Mouse (Mus musculus): ENCODE results near the gene Aox4. TPM values are rescaled to one million over a fixed set of nuclear protein-coding genes. Genes with fewer than 3 reads are reported as not detected.

The Aox4 gene
- not detected in 2 replicates for polyA plus RNA-seq (2012; ENCODE audit: low replicate concordance)

DNA sequence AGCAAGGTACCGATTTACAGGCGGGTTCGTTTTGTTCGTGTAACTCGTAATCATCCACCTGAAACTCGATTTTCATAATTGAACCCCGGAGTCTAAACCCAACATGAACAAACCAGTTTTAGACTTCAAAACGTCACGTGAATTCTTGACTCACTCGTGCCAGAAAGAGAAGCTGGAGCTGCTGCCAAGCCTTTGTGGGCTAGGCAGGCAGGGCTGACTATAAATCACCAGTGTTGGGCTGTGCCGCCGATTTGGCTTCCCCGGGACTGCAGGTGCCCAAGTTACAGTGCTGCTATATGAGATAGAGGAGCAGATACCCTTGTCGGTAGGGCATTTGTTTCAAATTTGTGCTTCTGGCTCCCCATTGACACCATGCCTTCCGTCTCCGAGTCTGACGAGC is at the start of gene Aox4:
TSS of gene Aox4 (plus strand) at position 195 of the 400 bp plus-strand sequence.

DNA sequence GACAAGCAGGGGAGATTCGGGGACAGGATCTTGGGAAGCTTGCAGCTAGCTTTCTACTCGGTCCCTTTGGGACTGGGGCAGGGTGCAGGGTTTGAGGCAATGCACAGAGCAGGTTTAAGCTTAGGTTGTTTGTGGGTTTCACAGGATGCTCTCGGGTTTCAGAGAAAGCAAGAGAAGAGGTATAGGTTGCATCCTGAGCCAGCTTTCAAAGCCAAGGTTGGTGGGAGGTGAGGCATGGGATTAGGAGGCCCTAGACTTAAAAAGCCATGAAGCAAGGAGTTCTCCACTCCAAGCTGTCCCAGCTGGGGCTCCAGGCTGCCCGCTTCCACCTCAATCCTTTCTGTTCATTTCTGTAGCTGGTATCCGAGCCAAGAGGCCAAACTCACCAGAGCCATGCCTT is 67.8 kb downstream of the Aox4 start, which contains the start of gene Aox2:
TSS of gene Aox2 (plus strand) at position 301 of the 400 bp plus-strand sequence.

Other genes starting within 250 kb of the Aox4 start
- gene Sgo2a, start 214.4 kb upstream of the Aox4 start, polyA plus RNA-seq (2012; ENCODE audit: low replicate concordance), result 1.6 and 2.8 TPM in 2 replicates
- 4.3 and 11.9 TPM in 2 replicates for gene Kctd18, start 191.4 kb upstream of the Aox4 start, polyA plus RNA-seq (2012; ENCODE audit: low replicate concordance)
- not detected in 2 replicates for gene Aox1, start 180.5 kb upstream of the Aox4 start, polyA plus RNA-seq (2012; ENCODE audit: low replicate concordance)
- not detected in 2 replicates for gene Aox3, start 97.3 kb upstream of the Aox4 start, polyA plus RNA-seq (2012; ENCODE audit: low replicate concordance)
- gene Aox2, start 67.9 kb downstream of the Aox4 start, polyA plus RNA-seq (2012; ENCODE audit: low replicate concordance), result not detected in 2 replicates
- 1.6 and 17.7 TPM in 2 replicates for gene Bzw1, start 182.5 kb downstream of the Aox4 start, polyA plus RNA-seq (2012; ENCODE audit: low replicate concordance)
- 2.1 and 6.5 TPM in 2 replicates for gene Clk1, start 213.7 kb downstream of the Aox4 start, polyA plus RNA-seq (2012; ENCODE audit: low replicate concordance)
- 1.3 and 10.2 TPM in 2 replicates for gene Nif3l1, start 234.8 kb downstream of the Aox4 start, polyA plus RNA-seq (2012; ENCODE audit: low replicate concordance)
- gene Ppil3, start 235.1 kb downstream of the Aox4 start, polyA plus RNA-seq (2012; ENCODE audit: low replicate concordance), result 3.4 and 4.9 TPM in 2 replicates